Mouse (Mus musculus) ES-Bruce4 (cell line): Measurements from ENCODE around the gene Slc4a5. TPM values are rescaled to one million over a fixed set of nuclear protein-coding genes. Genes with fewer than 3 reads are reported as not detected.
"Not testable (repeated sequence)": the region's sequence is repeated elsewhere in the genome, so short reads cannot be mapped to it uniquely, and the experiment has no call there.

ENCODE experiments used
- H3K27ac ChIP-seq: 2 replicates; pipeline ENCODE4 v1.5.1; 2012; ENCODE audit warnings: low read length, inconsistent platforms; ENCODE audit not compliant: insufficient read depth
- H3K27me3 ChIP-seq: 2 replicates; pipeline ENCODE4 v1.6.1; 2012; ENCODE audit warnings: mild to moderate bottlenecking, low read length, inconsistent platforms; ENCODE audit not compliant: control insufficient read depth, poor library complexity, insufficient read depth, severe bottlenecking
- H3K36me3 ChIP-seq: 2 replicates; pipeline ENCODE4 v1.6.1; 2012; ENCODE audit warnings: inconsistent platforms, mild to moderate bottlenecking, low read length, moderate library complexity; ENCODE audit not compliant: control insufficient read depth, poor library complexity, insufficient read depth, severe bottlenecking
- H3K4me1 ChIP-seq: one replicate; pipeline ENCODE4 v1.8.1; 2011; ENCODE audit warnings: low read length; ENCODE audit not compliant: control insufficient read depth, insufficient read depth
- H3K4me3 ChIP-seq: 2 replicates; pipeline ENCODE4 v1.5.1; 2011; ENCODE audit warnings: low read depth, mild to moderate bottlenecking, low read length
- H3K9ac ChIP-seq: 2 replicates; pipeline ENCODE4 v1.6.1; 2012; ENCODE audit warnings: low read depth, mild to moderate bottlenecking, inconsistent platforms; ENCODE audit not compliant: poor library complexity, severe bottlenecking
- H3K9me3 ChIP-seq: replicated peaks from 2 replicates; pipeline ENCODE4 v1.6.1; 2012; ENCODE audit warnings: mild to moderate bottlenecking, low read length, inconsistent platforms; ENCODE audit not compliant: control insufficient read depth, poor library complexity, insufficient read depth, severe bottlenecking
- CTCF ChIP-seq: IDR thresholded peaks from one replicate; pipeline ENCODE4 v1.8.1; 2011; ENCODE audit warnings: low read depth, low read length
- EP300 ChIP-seq: IDR thresholded peaks from 2 replicates; pipeline ENCODE4 v1.6.1; 2011; ENCODE audit warnings: low read depth, low read length; ENCODE audit not compliant: insufficient read depth
- POLR2A ChIP-seq: IDR thresholded peaks from one replicate; pipeline ENCODE4 v1.8.1; 2011; ENCODE audit warnings: low read length; ENCODE audit not compliant: insufficient read depth
- polyA plus RNA-seq: library from polyadenylated mRNA; stranded (reverse); fragments of >200 nt; gene quantifications from 2 replicates; pipeline ENCODE4 v1.2.4, GENCODE M21; 2011; ENCODE audit warnings: low read depth; ENCODE audit not compliant: missing spikeins, insufficient read depth, insufficient read length

Gene Slc4a5
- polyA plus RNA-seq, 1 experiment, result 3.8 TPM

DNA sequence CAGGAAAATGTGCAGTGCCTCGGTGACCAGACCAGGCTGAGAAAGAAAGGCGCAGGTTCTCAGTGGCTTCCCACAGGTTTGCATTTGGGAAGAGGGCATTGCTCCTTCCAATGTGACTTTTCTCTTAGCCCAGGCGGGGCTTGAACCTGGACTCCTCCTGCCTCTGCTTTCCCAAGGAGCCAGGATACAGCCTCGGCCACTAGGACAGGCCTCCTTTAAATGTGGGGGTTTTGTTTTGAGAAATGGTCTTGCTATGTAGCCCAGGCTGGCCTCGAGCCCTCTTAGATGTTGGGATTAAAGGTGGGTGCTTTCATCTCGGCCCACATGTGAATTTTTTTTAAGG is 106.7 kb downstream of the Slc4a5 start:
- Histone ChIP-seq H3K9ac (peak overlapping the region; percentile 93), H3K4me3 (peak overlapping the region; percentile 100), H3K9me3 (no peaks in the 10 kb centered on the region), H3K27me3 (no peaks in the 10 kb centered on the region), H3K27ac (peak overlapping the region; percentile 32; the same call in 1 of the 2 replicates), H3K36me3 (peaks cover 20% of the 10 kb centered on the region), H3K4me1 (no peaks in the 10 kb centered on the region)
- TF ChIP-seq CTCF (no peak), EP300 (no peak), POLR2A (no peak)

DNA sequence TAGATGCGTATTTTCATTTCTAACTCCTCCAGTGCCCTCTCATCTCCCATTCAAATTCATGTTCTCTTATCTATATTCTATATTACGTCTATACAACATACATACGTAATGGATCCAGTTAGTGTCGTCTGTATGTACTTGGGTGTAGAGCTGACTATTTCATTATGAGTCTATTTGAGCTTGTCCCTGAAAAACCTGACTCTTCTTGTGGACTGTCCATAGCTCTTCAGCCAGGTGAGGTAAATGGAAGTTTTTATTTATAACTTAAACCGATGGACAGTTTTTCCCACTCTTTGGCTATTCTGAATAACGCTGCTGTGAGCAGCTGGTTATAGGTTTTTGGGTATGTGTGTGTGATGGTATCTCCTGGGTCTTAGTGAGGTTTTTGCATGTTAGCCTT is 107.1 kb downstream of the Slc4a5 start:
- Histone ChIP-seq H3K4me3 (peak overlapping the region; percentile 100), H3K36me3 (peaks cover 24% of the 10 kb centered on the region), H3K9me3 (no peaks in the 10 kb centered on the region), H3K27ac (no peak overlapping the region), H3K27me3 (no peaks in the 10 kb centered on the region), H3K9ac (peak overlapping the region; percentile 93), H3K4me1 (no peaks in the 10 kb centered on the region)
- TF ChIP-seq CTCF (no peak), EP300 (no peak), POLR2A (no peak)

DNA sequence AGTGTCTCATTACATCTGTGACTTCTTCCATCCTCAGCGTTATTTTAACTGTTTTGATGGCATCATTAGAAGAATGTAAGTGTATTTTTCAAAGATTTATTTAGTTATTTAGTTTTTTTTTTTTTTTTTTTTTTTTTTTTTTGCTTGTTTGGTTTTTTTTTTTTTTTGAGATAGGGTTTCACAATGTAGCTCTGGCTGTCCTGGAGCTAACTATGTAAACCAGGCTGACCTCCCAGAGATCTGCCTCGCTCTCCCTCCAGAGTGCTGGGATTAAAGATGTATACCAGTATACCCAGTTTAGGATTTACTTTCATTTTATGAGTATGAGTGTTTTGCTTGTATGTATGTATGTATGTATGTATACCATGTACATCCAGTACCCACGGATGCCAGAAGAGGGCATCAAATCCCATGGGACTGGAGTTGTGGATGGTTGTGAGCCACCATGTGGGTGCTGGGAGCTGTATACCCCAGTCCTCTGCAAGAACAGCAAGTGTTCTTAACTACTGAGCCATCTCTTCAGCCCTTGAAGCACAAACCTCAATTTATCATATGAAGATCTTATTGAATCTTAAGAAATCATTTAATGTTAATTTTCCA is 108.1 kb downstream of the Slc4a5 start:
- Histone ChIP-seq H3K9ac (no peak overlapping the region), H3K27me3 (no peaks in the 10 kb centered on the region), H3K27ac (no peak overlapping the region), H3K4me3 (no peak overlapping the region), H3K9me3 (no peaks in the 10 kb centered on the region), H3K4me1 (no peaks in the 10 kb centered on the region), H3K36me3 (peaks cover 31% of the 10 kb centered on the region)
- TF ChIP-seq POLR2A (no peak), CTCF (no peak), EP300 (no peak)

DNA sequence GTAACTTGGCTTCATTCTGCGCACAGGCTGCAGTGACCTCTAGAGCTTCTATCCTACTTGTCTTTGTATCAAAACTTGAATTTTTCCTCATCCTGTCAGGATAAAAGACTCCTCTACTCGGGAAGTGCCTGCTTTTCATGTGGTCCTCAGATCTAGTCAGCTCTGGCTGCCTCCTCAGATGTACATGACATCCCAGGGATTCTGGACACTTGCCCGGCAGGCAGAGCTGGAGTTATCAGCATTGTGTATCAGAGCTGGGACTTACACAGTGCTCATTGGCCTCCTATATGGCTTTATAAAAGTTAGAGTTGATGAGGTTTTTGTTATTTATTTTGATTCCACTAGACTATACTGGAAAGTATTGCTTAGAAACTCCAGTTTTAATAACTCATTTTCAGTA is 121.8 kb downstream of the Slc4a5 start:
- no peak overlapping the region for H3K4me3 ChIP-seq
- H3K9ac ChIP-seq, result no peak overlapping the region
- H3K27me3 ChIP-seq, result no peaks in the 10 kb centered on the region
- H3K27ac ChIP-seq, result no peak overlapping the region
- TF ChIP-seq CTCF, result no peak
- no peak for TF ChIP-seq EP300
- no peak for TF ChIP-seq POLR2A
- no peaks in the 10 kb centered on the region for H3K4me1 ChIP-seq
- peaks cover 38% of the 10 kb centered on the region for H3K36me3 ChIP-seq
- H3K9me3 ChIP-seq, result no peaks in the 10 kb centered on the region

DNA sequence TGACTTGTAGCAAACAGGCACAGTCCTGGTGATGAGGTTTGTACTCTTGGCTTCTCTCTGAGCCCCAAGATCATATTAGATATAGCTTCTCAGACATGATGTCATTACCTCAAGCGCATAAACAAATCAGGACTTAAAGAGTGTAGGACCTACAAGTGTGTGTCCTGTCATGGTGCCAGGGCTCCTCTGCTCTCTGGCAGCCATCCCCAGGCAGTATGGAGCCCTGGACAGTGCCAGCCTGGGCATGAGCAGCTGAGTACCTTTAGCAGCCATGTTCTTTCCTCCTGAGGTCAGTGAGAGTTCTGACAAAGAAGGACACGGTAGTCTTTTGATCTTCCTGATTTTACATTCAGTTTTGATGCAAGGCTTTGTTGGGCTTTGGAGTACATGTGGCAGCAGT is 123.3 kb downstream of the Slc4a5 start:
- TF ChIP-seq EP300 (no peak), POLR2A (no peak), CTCF (no peak)
- Histone ChIP-seq H3K4me3 (no peak overlapping the region), H3K27ac (no peak overlapping the region), H3K4me1 (no peaks in the 10 kb centered on the region), H3K27me3 (no peaks in the 10 kb centered on the region), H3K9me3 (no peaks in the 10 kb centered on the region), H3K36me3 (peaks cover 36% of the 10 kb centered on the region), H3K9ac (no peak overlapping the region)

DNA sequence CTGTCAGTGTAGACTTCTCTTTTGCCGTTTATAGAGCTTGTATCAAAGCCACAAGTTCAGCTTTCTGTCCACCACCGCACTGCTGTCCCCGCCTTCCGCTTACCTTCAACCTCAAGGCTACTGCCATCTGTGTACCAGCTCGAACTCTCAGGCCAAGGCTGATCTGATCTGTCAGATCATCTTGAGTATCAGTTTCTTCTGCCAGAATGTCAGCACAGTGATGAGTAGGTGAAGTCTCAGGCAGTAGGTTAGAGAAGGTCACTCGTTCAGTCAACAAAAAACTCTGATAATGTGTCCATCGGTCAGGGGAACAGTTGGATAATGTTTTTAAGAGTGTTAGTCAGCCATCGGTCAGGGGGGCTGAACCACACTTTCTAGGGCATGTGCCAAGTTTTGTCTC is 125.7 kb downstream of the Slc4a5 start:
- not testable (repeated sequence) for H3K27me3 ChIP-seq, H3K9ac ChIP-seq, H3K9me3 ChIP-seq, H3K4me3 ChIP-seq, H3K27ac ChIP-seq, H3K4me1 ChIP-seq
- H3K36me3 ChIP-seq, result peaks cover 22% of the 10 kb centered on the region
